Mouse (Mus musculus) midbrain, embryonic 13.5 days (tissue): ENCODE data around the gene Krtap9-3. TPM values are rescaled to one million over a fixed set of nuclear protein-coding genes. Genes with fewer than 3 reads are reported as not detected.

Source experiments
- ATAC-seq: fragments of 200-750 bp; cut with Nextera tagmentation; 2 replicates; pipeline ENCODE4 v1.8.0; 2017; ENCODE audit warnings: mild to moderate bottlenecking, moderate TSS enrichment, moderate library complexity
- H3K27ac ChIP-seq: fragments of 300-500 bp; sonication (generic); 2 replicates; pipeline ENCODE4 v1.5.1; 2015; ENCODE audit warnings: inconsistent platforms, mild to moderate bottlenecking, moderate library complexity
- H3K27me3 ChIP-seq: fragments of 300-500 bp; sonication (generic); 2 replicates; pipeline ENCODE4 v1.6.1; 2015; ENCODE audit warnings: mild to moderate bottlenecking, inconsistent platforms
- H3K36me3 ChIP-seq: fragments of 300-500 bp; sonication (generic); 2 replicates; pipeline ENCODE4 v1.6.1; 2015; ENCODE audit warnings: mild to moderate bottlenecking, inconsistent platforms
- H3K4me1 ChIP-seq: fragments of 300-500 bp; sonication (generic); replicated peaks from 2 replicates; pipeline ENCODE4 v1.6.1; 2015; ENCODE audit warnings: inconsistent platforms
- H3K4me2 ChIP-seq: fragments of 300-500 bp; sonication (generic); replicated peaks from 2 replicates; pipeline ENCODE4 v1.6.1; 2015; ENCODE audit warnings: moderate library complexity, mild to moderate bottlenecking, inconsistent platforms
- H3K4me3 ChIP-seq: fragments of 300-500 bp; sonication (generic); replicated peaks from 2 replicates; pipeline ENCODE4 v1.5.1; 2015; ENCODE audit warnings: mild to moderate bottlenecking, inconsistent platforms
- H3K9ac ChIP-seq: fragments of 300-500 bp; sonication (generic); replicated peaks from 2 replicates; pipeline ENCODE4 v1.6.1; 2015; ENCODE audit warnings: mild to moderate bottlenecking, inconsistent platforms
- H3K9me3 ChIP-seq: fragments of 300-500 bp; sonication (generic); 2 replicates; pipeline ENCODE4 v1.6.1; 2016; ENCODE audit warnings: mild to moderate bottlenecking, inconsistent platforms
- WGBS: fragments of 180-500 bp; shearing (Covaris S2); methylation state at CpG from one replicate; pipeline ENCODE4 v1.1.7; 2015; 5-methylcytosine and 5-hydroxymethylcytosine counted together
- polyA plus RNA-seq: library from polyadenylated mRNA; unstranded; fragments of >200 nt; fragmentation: Nextera tagmentation; extraction: Ambion mirVana; gene quantifications from 2 replicates; pipeline ENCODE4 v1.2.1, GENCODE M21; 2015

Krtap9-3 gene
- polyA plus RNA-seq, 1 experiment from 2014 or later, result not detected

DNA sequence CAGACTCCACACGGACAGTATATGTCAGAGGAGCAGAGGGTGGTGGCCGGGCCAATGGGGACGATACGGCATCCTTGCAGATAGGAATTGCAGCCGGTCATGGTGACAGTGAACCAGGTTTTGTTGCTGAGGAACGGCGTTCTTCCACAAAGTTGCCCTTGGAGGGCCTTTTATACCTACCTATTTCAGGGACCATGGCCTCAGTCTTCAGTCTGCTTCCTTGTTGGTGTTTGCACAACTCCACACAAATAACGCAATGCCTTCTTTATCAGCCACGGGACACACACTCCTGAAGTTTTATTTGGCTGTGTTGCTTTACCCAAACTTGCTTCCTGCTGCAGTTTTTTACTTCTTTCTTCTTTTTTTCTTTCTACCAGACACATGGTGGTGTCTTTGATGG lies 38.5 kb downstream of the Krtap9-3 start, which contains the start of gene Gm11939:
Gene Gm11939 (minus strand): TSS at position 101 of the 400 bp plus-strand sequence.
- no peaks in the 10 kb centered on the region for H3K36me3 ChIP-seq
- no peaks in the 10 kb centered on the region for H3K27me3 ChIP-seq
- 95% methylated on average over 9 of the region's 9 CpGs for WGBS
- no peak within 1 kb of the TSS for H3K4me3 ChIP-seq
- H3K27ac ChIP-seq, result no peak within 1 kb of the TSS
- no peaks in the 10 kb centered on the region for H3K9me3 ChIP-seq
- no peak for ATAC-seq
- no peak within 1 kb of the TSS for H3K9ac ChIP-seq
- no peaks in the 10 kb centered on the region for H3K4me1 ChIP-seq
- no peak within 1 kb of the TSS for H3K4me2 ChIP-seq

DNA sequence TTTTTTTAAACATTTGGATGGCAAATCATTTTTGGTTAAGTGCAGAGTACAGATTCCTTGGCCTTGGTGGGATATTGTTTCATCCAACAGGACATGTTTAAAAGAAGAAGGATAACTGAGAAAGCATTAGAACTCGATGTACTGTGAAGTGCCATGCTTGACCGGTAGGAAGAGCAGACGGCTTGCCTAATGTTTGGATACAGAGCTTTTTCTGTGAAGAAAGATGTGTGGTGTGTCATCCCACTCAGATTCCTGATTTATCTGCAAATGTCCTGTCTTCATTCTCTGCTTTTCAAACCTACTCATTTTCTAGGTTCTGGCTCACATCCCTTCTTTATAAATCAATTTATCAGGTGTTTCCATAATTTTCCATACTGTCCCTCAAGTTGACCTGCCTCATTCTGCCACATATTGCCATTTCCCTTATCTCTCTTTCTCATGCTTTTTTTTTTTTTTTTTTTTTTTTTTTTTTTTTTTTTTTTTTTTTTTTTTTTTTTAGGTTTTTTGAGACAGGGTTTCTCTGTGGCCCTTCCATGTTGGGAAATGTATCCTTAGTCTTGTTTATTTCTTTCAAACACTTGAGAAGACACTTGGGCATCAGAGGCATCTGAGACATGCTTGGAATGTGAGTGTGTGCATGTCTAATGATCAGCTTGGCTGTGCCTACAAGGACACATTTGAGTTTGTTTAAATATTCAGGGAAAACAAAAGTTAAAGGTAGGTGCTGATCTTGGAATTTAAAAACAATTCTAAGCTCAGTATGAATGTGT lies 39.7 kb downstream of the Krtap9-3 start:
- Histone ChIP-seq H3K4me1 (no peaks in the 10 kb centered on the region), H3K27ac (no peak overlapping the region), H3K9ac (no peak overlapping the region), H3K4me3 (no peak overlapping the region), H3K36me3 (no peaks in the 10 kb centered on the region), H3K27me3 (no peaks in the 10 kb centered on the region), H3K4me2 (no peak overlapping the region), H3K9me3 (no peaks in the 10 kb centered on the region)
- no peak for ATAC-seq
- 79% methylated on average over 3 of the region's 3 CpGs for WGBS

DNA sequence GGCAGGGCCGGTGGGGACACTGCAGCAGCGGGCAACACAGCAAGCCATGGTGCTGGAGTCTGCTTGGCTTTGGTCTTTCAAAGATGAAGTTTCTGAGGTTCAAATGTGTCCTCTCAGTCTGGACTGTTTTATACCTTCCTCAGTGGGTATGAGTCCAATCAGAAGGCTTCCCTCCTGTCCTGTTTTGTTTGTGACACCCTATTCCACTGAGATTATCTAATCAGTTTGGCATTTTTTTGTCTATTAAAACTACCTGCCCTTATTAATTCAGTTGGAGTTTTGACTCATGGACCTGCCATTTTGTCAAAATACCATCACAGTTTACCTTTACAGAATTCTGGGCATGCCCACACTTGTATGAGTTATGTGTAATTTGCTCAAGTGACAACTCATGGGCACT lies 41.2 kb downstream of the Krtap9-3 start, which contains the start of gene Krtap3-2:
Gene Krtap3-2 (minus strand): TSS at position 101 of the 400 bp plus-strand sequence.
- H3K9ac ChIP-seq, result no peak within 1 kb of the TSS
- no peak for ATAC-seq
- H3K36me3 ChIP-seq, result no peaks in the 10 kb centered on the region
- no peaks in the 10 kb centered on the region for H3K27me3 ChIP-seq
- no peak within 1 kb of the TSS for H3K27ac ChIP-seq
- WGBS, result 88% methylated on average over 2 of the region's 2 CpGs
- no peaks in the 10 kb centered on the region for H3K9me3 ChIP-seq
- H3K4me2 ChIP-seq, result no peak within 1 kb of the TSS
- no peaks in the 10 kb centered on the region for H3K4me1 ChIP-seq
- H3K4me3 ChIP-seq, result no peak within 1 kb of the TSS

DNA sequence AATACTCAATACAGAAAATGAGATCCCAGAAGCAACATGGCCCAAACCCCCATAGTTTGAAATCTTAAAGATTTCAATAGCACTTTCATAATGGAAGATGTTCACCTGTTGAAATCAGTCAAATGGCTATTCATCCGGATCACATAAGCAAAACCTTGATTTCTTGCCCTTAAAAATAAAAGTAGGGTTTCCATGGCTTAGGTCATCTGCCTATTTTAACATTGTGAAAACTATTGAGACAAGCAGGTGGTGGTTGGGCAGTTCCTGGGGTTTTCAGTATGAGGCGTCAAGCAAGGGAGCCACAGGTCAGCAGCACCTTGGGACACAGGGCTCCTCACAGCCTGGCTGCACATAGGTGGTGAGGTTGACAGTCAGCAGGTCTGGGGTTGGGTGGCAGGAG lies 41.7 kb downstream of the Krtap9-3 start:
- Histone ChIP-seq H3K4me1 (no peaks in the 10 kb centered on the region), H3K27ac (no peak overlapping the region), H3K4me2 (no peak overlapping the region), H3K9ac (no peak overlapping the region), H3K9me3 (no peaks in the 10 kb centered on the region), H3K4me3 (no peak overlapping the region), H3K27me3 (no peaks in the 10 kb centered on the region), H3K36me3 (no peaks in the 10 kb centered on the region)
- no peak for ATAC-seq
- 88% methylated on average over 2 of the region's 2 CpGs for WGBS

DNA sequence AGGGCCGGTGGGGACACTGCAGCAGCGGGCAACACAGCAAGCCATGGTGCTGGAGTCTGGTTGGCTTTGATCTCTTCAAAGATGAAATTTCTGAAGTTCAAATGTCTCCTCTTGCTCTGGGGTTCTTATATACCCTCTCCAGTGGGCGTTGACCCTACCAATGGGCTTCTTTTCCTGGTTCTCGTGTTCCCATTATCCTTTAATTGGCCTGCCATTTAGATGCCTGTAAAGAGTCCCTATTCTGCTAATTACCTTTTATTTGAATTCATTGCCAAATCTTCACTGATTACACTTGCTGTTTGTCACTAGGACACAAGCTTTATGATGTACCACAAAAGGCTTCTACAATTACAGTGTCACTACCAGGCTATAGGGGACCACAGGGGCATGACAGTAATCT lies 47.1 kb downstream of the Krtap9-3 start, which contains the start of gene Krtap3-3:
Gene Krtap3-3 (minus strand): TSS at position 101 of the 400 bp plus-strand sequence.
- Histone ChIP-seq H3K9me3 (no peaks in the 10 kb centered on the region), H3K4me2 (no peak within 1 kb of the TSS), H3K27me3 (no peaks in the 10 kb centered on the region), H3K4me1 (no peaks in the 10 kb centered on the region), H3K27ac (no peak within 1 kb of the TSS), H3K36me3 (no peaks in the 10 kb centered on the region), H3K4me3 (no peak within 1 kb of the TSS), H3K9ac (no peak within 1 kb of the TSS)
- ATAC-seq, result no peak
- 72% methylated on average over 4 of the region's 4 CpGs for WGBS

DNA sequence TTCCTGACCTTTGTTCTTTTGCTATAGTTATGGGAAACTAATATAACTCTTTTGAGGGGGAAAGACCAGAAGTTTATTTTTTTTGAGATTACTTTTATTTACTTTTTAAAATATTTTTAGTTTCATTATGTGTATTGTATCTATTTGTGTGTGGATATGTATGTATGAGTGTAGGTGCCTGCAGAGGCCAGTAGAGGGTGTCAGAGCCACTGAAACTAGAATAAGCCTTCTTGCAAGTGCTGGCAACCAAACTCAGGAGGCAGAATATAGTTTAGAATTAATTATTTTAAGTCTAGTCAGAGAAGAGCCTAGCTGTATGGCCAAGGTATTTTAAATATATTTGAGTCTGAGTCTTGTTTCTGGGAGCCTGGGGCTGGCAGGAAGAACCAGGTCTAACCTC lies 50.0 kb downstream of the Krtap9-3 start:
- Histone ChIP-seq H3K4me1 (no peaks in the 10 kb centered on the region), H3K4me2 (no peak overlapping the region), H3K9me3 (no peaks in the 10 kb centered on the region), H3K9ac (no peak overlapping the region), H3K27ac (no peak overlapping the region), H3K27me3 (no peaks in the 10 kb centered on the region), H3K4me3 (no peak overlapping the region), H3K36me3 (no peaks in the 10 kb centered on the region)
- no peak for ATAC-seq

Other genes with a start within 250 kb of the Krtap9-3 start
- gene Krt27, start 247.0 kb downstream of the Krtap9-3 start, polyA plus RNA-seq, result not detected in 2 replicates
- 0.15 and 0.22 TPM in 2 replicates for gene Krt28, start 223.2 kb downstream of the Krtap9-3 start, polyA plus RNA-seq
- gene Krt10, start 208.7 kb downstream of the Krtap9-3 start, polyA plus RNA-seq, result 36.3 and 36.8 TPM in 2 replicates
- 0.13 TPM in 1 of 2 replicates, not detected in the other for gene Krt12, start 175.8 kb downstream of the Krtap9-3 start, polyA plus RNA-seq
- gene Krt20, start 160.0 kb downstream of the Krtap9-3 start, polyA plus RNA-seq, result 0.10 TPM in 1 of 2 replicates, not detected in the other
- not detected in 2 replicates for gene Krt23, start 105.0 kb downstream of the Krtap9-3 start, polyA plus RNA-seq
- gene Krt39, start 76.8 kb downstream of the Krtap9-3 start, polyA plus RNA-seq, result not detected in 2 replicates
- not detected in 2 replicates for gene Krt40, start 54.9 kb downstream of the Krtap9-3 start, polyA plus RNA-seq
- gene Krtap3-3, start 47.2 kb downstream of the Krtap9-3 start, polyA plus RNA-seq, result not detected in 2 replicates
- gene Krtap3-2, start 41.3 kb downstream of the Krtap9-3 start, polyA plus RNA-seq, result not detected in 2 replicates
- not detected in 2 replicates for gene Gm11939, start 38.6 kb downstream of the Krtap9-3 start, polyA plus RNA-seq
- gene Krtap3-1, start 31.5 kb downstream of the Krtap9-3 start, polyA plus RNA-seq, result not detected in 2 replicates
- not detected in 2 replicates for gene Krtap1-5, start 17.1 kb downstream of the Krtap9-3 start, polyA plus RNA-seq
- gene Krtap1-4, start 14.5 kb downstream of the Krtap9-3 start, polyA plus RNA-seq, result not detected in 2 replicates
- gene Krtap1-3, start 6.8 kb downstream of the Krtap9-3 start, polyA plus RNA-seq, result not detected in 2 replicates
- not detected in 2 replicates for gene Gm11938, start 5.2 kb upstream of the Krtap9-3 start, polyA plus RNA-seq
- not detected in 2 replicates for gene Gm11937, start 12.1 kb upstream of the Krtap9-3 start, polyA plus RNA-seq
- not detected in 2 replicates for gene Krtap2-4, start 16.7 kb upstream of the Krtap9-3 start, polyA plus RNA-seq
- gene Gm11562, start 22.3 kb upstream of the Krtap9-3 start, polyA plus RNA-seq, result not detected in 2 replicates
- not detected in 2 replicates for gene Krtap4-1, start 30.1 kb upstream of the Krtap9-3 start, polyA plus RNA-seq
- not detected in 2 replicates for gene Krtap4-2, start 37.0 kb upstream of the Krtap9-3 start, polyA plus RNA-seq
- not detected in 2 replicates for gene Krtap4-7, start 46.0 kb upstream of the Krtap9-3 start, polyA plus RNA-seq
- not detected in 2 replicates for gene Gm11555, start 52.1 kb upstream of the Krtap9-3 start, polyA plus RNA-seq
- gene Gm11563, start 60.9 kb upstream of the Krtap9-3 start, polyA plus RNA-seq, result not detected in 2 replicates
- not detected in 2 replicates for gene Krtap4-6, start 67.9 kb upstream of the Krtap9-3 start, polyA plus RNA-seq
- gene Gm14190, start 92.6 kb upstream of the Krtap9-3 start, polyA plus RNA-seq, result not detected in 2 replicates
- gene Gm14180, start 136.2 kb upstream of the Krtap9-3 start, polyA plus RNA-seq, result not detected in 2 replicates
- gene Gm11595, start 174.8 kb upstream of the Krtap9-3 start, polyA plus RNA-seq, result not detected in 2 replicates
- gene Krtap4-8, start 182.6 kb upstream of the Krtap9-3 start, polyA plus RNA-seq, result not detected in 2 replicates
- gene Krtap4-9, start 187.1 kb upstream of the Krtap9-3 start, polyA plus RNA-seq, result not detected in 2 replicates
- gene Gm11596, start 195.4 kb upstream of the Krtap9-3 start, polyA plus RNA-seq, result not detected in 2 replicates
- not detected in 2 replicates for gene Gm11569, start 200.8 kb upstream of the Krtap9-3 start, polyA plus RNA-seq
- gene Gm11554, start 206.3 kb upstream of the Krtap9-3 start, polyA plus RNA-seq, result not detected in 2 replicates
- gene Krtap4-13, start 211.8 kb upstream of the Krtap9-3 start, polyA plus RNA-seq, result not detected in 2 replicates
- not detected in 2 replicates for gene Gm11564, start 217.6 kb upstream of the Krtap9-3 start, polyA plus RNA-seq
- not detected in 2 replicates for gene 2300003K06Rik, start 240.0 kb upstream of the Krtap9-3 start, polyA plus RNA-seq